Mouse (Mus musculus): ENCODE data around the gene A930017K11Rik. TPM values are rescaled to one million over a fixed set of nuclear protein-coding genes. Genes with fewer than 3 reads are reported as not detected.

A930017K11Rik gene
- polyA plus RNA-seq (2015; fragmentation: Nextera tagmentation; extraction: Ambion mirVana) = 0.07 TPM in 1 of 2 replicates, not detected in the other

GRCm38 (mm10) chr17:25951803-25952623 is at the start of gene A930017K11Rik:
Gene A930017K11Rik (minus strand): TSS chr17:25952565.

GRCm38 (mm10) chr17:25985306-25986294 is 33.2 kb upstream of the A930017K11Rik start, which contains the start of gene Capn15:
Gene Capn15 (minus strand): TSS chr17:25985796.

GRCm38 (mm10) chr17:25944366-25945163 is 7.8 kb downstream of the A930017K11Rik start, which contains the start of the genes Pigq and Nhlrc4:
Gene Pigq (minus strand): TSS chr17:25944936.
Gene Nhlrc4 (minus strand): TSS chr17:25944961.

GRCm38 (mm10) chr17:25919144-25919785 is 33.1 kb downstream of the A930017K11Rik start, which contains the start of gene Rab40c:
Gene Rab40c (minus strand): TSS chr17:25919727.

Other genes with a start within 250 kb of the A930017K11Rik start
- gene Gng13, start 235.4 kb downstream of the A930017K11Rik start, polyA plus RNA-seq (2015; fragmentation: Nextera tagmentation; extraction: Ambion mirVana) = 0.63 and 2.2 TPM in 2 replicates
- gene Chtf18, start 225.1 kb downstream of the A930017K11Rik start, polyA plus RNA-seq (2015; fragmentation: Nextera tagmentation; extraction: Ambion mirVana) = 6.3 and 7.4 TPM in 2 replicates
- gene Rpusd1, start 224.9 kb downstream of the A930017K11Rik start, polyA plus RNA-seq (2015; fragmentation: Nextera tagmentation; extraction: Ambion mirVana) = 8.7 and 12.9 TPM in 2 replicates
- gene Mslnl, start 216.5 kb downstream of the A930017K11Rik start, polyA plus RNA-seq (2015; fragmentation: Nextera tagmentation; extraction: Ambion mirVana) = 0.06 and 0.07 TPM in 2 replicates
- gene Msln, start 198.2 kb downstream of the A930017K11Rik start, polyA plus RNA-seq (2015; fragmentation: Nextera tagmentation; extraction: Ambion mirVana) = 160 and 189 TPM in 2 replicates
- 19.4 and 20.0 TPM in 2 replicates for gene Narfl, start 178.8 kb downstream of the A930017K11Rik start, polyA plus RNA-seq (2015; fragmentation: Nextera tagmentation; extraction: Ambion mirVana)
- gene Haghl, start 166.9 kb downstream of the A930017K11Rik start, polyA plus RNA-seq (2015; fragmentation: Nextera tagmentation; extraction: Ambion mirVana) = 37.6 and 41.6 TPM in 2 replicates
- gene Ccdc78, start 166.0 kb downstream of the A930017K11Rik start, polyA plus RNA-seq (2015; fragmentation: Nextera tagmentation; extraction: Ambion mirVana) = 0.24 and 0.27 TPM in 2 replicates
- 79.0 and 85.2 TPM in 2 replicates for gene Fam173a, start 159.7 kb downstream of the A930017K11Rik start, polyA plus RNA-seq (2015; fragmentation: Nextera tagmentation; extraction: Ambion mirVana)
- gene AC134908.4, start 156.9 kb downstream of the A930017K11Rik start, polyA plus RNA-seq (2015; fragmentation: Nextera tagmentation; extraction: Ambion mirVana) = 0.25 TPM in 1 of 2 replicates, not detected in the other
- gene Metrn, start 155.4 kb downstream of the A930017K11Rik start, polyA plus RNA-seq (2015; fragmentation: Nextera tagmentation; extraction: Ambion mirVana) = 22.7 and 22.9 TPM in 2 replicates
- gene Fbxl16, start 143.5 kb downstream of the A930017K11Rik start, polyA plus RNA-seq (2015; fragmentation: Nextera tagmentation; extraction: Ambion mirVana) = 1.4 and 1.8 TPM in 2 replicates
- 10.9 and 11.6 TPM in 2 replicates for gene Wdr24, start 128.9 kb downstream of the A930017K11Rik start, polyA plus RNA-seq (2015; fragmentation: Nextera tagmentation; extraction: Ambion mirVana)
- 29.1 and 29.4 TPM in 2 replicates for gene Jmjd8, start 123.7 kb downstream of the A930017K11Rik start, polyA plus RNA-seq (2015; fragmentation: Nextera tagmentation; extraction: Ambion mirVana)
- gene Stub1, start 119.2 kb downstream of the A930017K11Rik start, polyA plus RNA-seq (2015; fragmentation: Nextera tagmentation; extraction: Ambion mirVana) = 207 and 208 TPM in 2 replicates
- 5.1 and 6.3 TPM in 2 replicates for gene Rhbdl1, start 115.3 kb downstream of the A930017K11Rik start, polyA plus RNA-seq (2015; fragmentation: Nextera tagmentation; extraction: Ambion mirVana)
- gene Gm20683, start 110.8 kb downstream of the A930017K11Rik start, polyA plus RNA-seq (2015; fragmentation: Nextera tagmentation; extraction: Ambion mirVana) = 1.8 and 2.3 TPM in 2 replicates
- gene Rhot2, start 107.7 kb downstream of the A930017K11Rik start, polyA plus RNA-seq (2015; fragmentation: Nextera tagmentation; extraction: Ambion mirVana) = 9.2 and 11.0 TPM in 2 replicates
- 5.9 and 6.2 TPM in 2 replicates for gene Wdr90, start 91.1 kb downstream of the A930017K11Rik start, polyA plus RNA-seq (2015; fragmentation: Nextera tagmentation; extraction: Ambion mirVana)
- 13.1 and 18.2 TPM in 2 replicates for gene Mcrip2, start 83.8 kb downstream of the A930017K11Rik start, polyA plus RNA-seq (2015; fragmentation: Nextera tagmentation; extraction: Ambion mirVana)
- gene Mettl26, start 77.5 kb downstream of the A930017K11Rik start, polyA plus RNA-seq (2015; fragmentation: Nextera tagmentation; extraction: Ambion mirVana) = 36.1 and 44.4 TPM in 2 replicates
- 0.12 and 0.22 TPM in 2 replicates for gene Wfikkn1, start 71.7 kb downstream of the A930017K11Rik start, polyA plus RNA-seq (2015; fragmentation: Nextera tagmentation; extraction: Ambion mirVana)
- gene Rab40c, start 32.8 kb downstream of the A930017K11Rik start, polyA plus RNA-seq (2015; fragmentation: Nextera tagmentation; extraction: Ambion mirVana) = 16.7 and 18.7 TPM in 2 replicates
- gene Pigq, start 7.6 kb downstream of the A930017K11Rik start, polyA plus RNA-seq (2015; fragmentation: Nextera tagmentation; extraction: Ambion mirVana) = 27.5 and 29.1 TPM in 2 replicates
- gene Nhlrc4, start 7.6 kb downstream of the A930017K11Rik start, polyA plus RNA-seq (2015; fragmentation: Nextera tagmentation; extraction: Ambion mirVana) = not detected in 2 replicates
- gene Capn15, start 33.2 kb upstream of the A930017K11Rik start, polyA plus RNA-seq (2015; fragmentation: Nextera tagmentation; extraction: Ambion mirVana) = 13.4 and 16.2 TPM in 2 replicates
- 7.8 and 8.2 TPM in 2 replicates for gene Rab11fip3, start 117.0 kb upstream of the A930017K11Rik start, polyA plus RNA-seq (2015; fragmentation: Nextera tagmentation; extraction: Ambion mirVana)
- gene Decr2, start 137.8 kb upstream of the A930017K11Rik start, polyA plus RNA-seq (2015; fragmentation: Nextera tagmentation; extraction: Ambion mirVana) = 74.4 and 84.5 TPM in 2 replicates
- 21.8 and 22.5 TPM in 2 replicates for gene Nme4, start 143.0 kb upstream of the A930017K11Rik start, polyA plus RNA-seq (2015; fragmentation: Nextera tagmentation; extraction: Ambion mirVana)
- 3.1 and 4.2 TPM in 2 replicates for gene Tmem8, start 160.7 kb upstream of the A930017K11Rik start, polyA plus RNA-seq (2015; fragmentation: Nextera tagmentation; extraction: Ambion mirVana)
- 116 and 122 TPM in 2 replicates for gene Mrpl28, start 170.9 kb upstream of the A930017K11Rik start, polyA plus RNA-seq (2015; fragmentation: Nextera tagmentation; extraction: Ambion mirVana)
- gene Axin1, start 186.1 kb upstream of the A930017K11Rik start, polyA plus RNA-seq (2015; fragmentation: Nextera tagmentation; extraction: Ambion mirVana) = 5.2 and 7.5 TPM in 2 replicates
- 0.08 and 0.42 TPM in 2 replicates for gene Pdia2, start 246.5 kb upstream of the A930017K11Rik start, polyA plus RNA-seq (2015; fragmentation: Nextera tagmentation; extraction: Ambion mirVana)